Mouse (Mus musculus): Measurements from ENCODE around the gene Acp6. TPM values are rescaled to one million over a fixed set of nuclear protein-coding genes. Genes with fewer than 3 reads are reported as not detected.

The Acp6 gene
- polyA plus RNA-seq, 1 experiment from 2014 or later, result 42.1 TPM

DNA sequence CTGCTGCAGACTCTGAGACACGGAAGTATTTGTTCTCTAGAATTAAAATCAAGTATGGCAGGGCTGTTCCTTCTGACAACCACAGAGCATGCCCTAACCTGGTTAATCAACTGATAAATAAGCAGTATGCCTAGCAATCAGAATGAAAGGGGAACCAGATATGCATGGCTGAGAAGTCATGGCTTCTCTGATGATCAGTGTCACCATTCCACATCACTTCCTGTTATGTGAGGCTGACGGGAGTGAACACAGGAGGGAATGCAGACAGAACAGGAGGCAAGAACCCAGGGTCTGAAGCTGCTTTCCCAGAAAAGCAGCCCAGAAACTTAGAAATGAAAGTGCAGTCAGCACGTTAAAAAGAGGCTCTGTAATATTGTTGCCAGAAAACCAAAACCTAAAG, 47.9 kb downstream of the Acp6 start:
- Histone ChIP-seq H3K36me3 (ENCODE audit: control insufficient read depth, insufficient read depth, low read length) (peaks cover 76% of the 10 kb centered on the region), H3K27me3 (ENCODE audit: control insufficient read depth, insufficient read depth, low read length) (no peaks in the 10 kb centered on the region), H3K9me3 (ENCODE audit: control insufficient read depth, low read length) (no peaks in the 10 kb centered on the region), H3K4me2 (replicated peaks; ENCODE audit: low read depth, low read length) (no peak overlapping the region), H3K27ac (ENCODE audit: low read depth, low read length) (no peak overlapping the region), H3K4me3 (ENCODE audit: low read length) (no peak overlapping the region), H3K4me1 (ENCODE audit: control insufficient read depth, insufficient read depth, low read length) (no peaks in the 10 kb centered on the region), H3K9ac (ENCODE audit: low read depth, low read length) (no peak overlapping the region)
- 80% methylated on average over 3 of the region's 3 CpGs for WGBS
- ATAC-seq (ENCODE audit: low FRiP score, low TSS enrichment), result no peak

GRCm38 (mm10) chr3:97209351-97209750, 50.8 kb downstream of the Acp6 start:
- Histone ChIP-seq H3K27me3 (ENCODE audit: control insufficient read depth, insufficient read depth, low read length) (no peaks in the 10 kb centered on the region), H3K9me3 (ENCODE audit: control insufficient read depth, low read length) (no peaks in the 10 kb centered on the region), H3K9ac (ENCODE audit: low read depth, low read length) (no peak overlapping the region), H3K4me1 (ENCODE audit: control insufficient read depth, insufficient read depth, low read length) (no peaks in the 10 kb centered on the region), H3K27ac (ENCODE audit: low read depth, low read length) (no peak overlapping the region), H3K4me3 (ENCODE audit: low read length) (no peak overlapping the region), H3K4me2 (replicated peaks; ENCODE audit: low read depth, low read length) (no peak overlapping the region), H3K36me3 (ENCODE audit: control insufficient read depth, insufficient read depth, low read length) (peaks cover 96% of the 10 kb centered on the region)
- ATAC-seq (ENCODE audit: low FRiP score, low TSS enrichment), result no peak
- WGBS, result 89% methylated on average over 9 of the region's 9 CpGs

GRCm38 (mm10) chr3:97211177-97211576, 52.6 kb downstream of the Acp6 start:
- H3K4me3 ChIP-seq (ENCODE audit: low read length), result no peak overlapping the region
- H3K4me1 ChIP-seq (ENCODE audit: control insufficient read depth, insufficient read depth, low read length), result 0 out of 2 replicates have a peak, but pooled peaks cover 4% of the 10 kb centered on the region
- no peak overlapping the region for H3K9ac ChIP-seq (ENCODE audit: low read depth, low read length)
- 79% methylated on average over 5 of the region's 5 CpGs for WGBS
- no peaks in the 10 kb centered on the region for H3K27me3 ChIP-seq (ENCODE audit: control insufficient read depth, insufficient read depth, low read length)
- H3K4me2 ChIP-seq (replicated peaks; ENCODE audit: low read depth, low read length), result no peak overlapping the region
- H3K27ac ChIP-seq (ENCODE audit: low read depth, low read length), result no peak overlapping the region
- peaks cover 96% of the 10 kb centered on the region for H3K36me3 ChIP-seq (ENCODE audit: control insufficient read depth, insufficient read depth, low read length)
- ATAC-seq (ENCODE audit: low FRiP score, low TSS enrichment), result no peak
- no peaks in the 10 kb centered on the region for H3K9me3 ChIP-seq (ENCODE audit: control insufficient read depth, low read length)

GRCm38 (mm10) chr3:97213871-97214270, 55.3 kb downstream of the Acp6 start:
- 88% methylated on average over 10 of the region's 10 CpGs for WGBS
- Histone ChIP-seq H3K4me2 (replicated peaks; ENCODE audit: low read depth, low read length) (no peak overlapping the region), H3K4me3 (ENCODE audit: low read length) (no peak overlapping the region), H3K27me3 (ENCODE audit: control insufficient read depth, insufficient read depth, low read length) (no peaks in the 10 kb centered on the region), H3K9me3 (ENCODE audit: control insufficient read depth, low read length) (no peaks in the 10 kb centered on the region), H3K9ac (ENCODE audit: low read depth, low read length) (no peak overlapping the region), H3K4me1 (ENCODE audit: control insufficient read depth, insufficient read depth, low read length) (0 out of 2 replicates have a peak, but pooled peaks cover 4% of the 10 kb centered on the region), H3K27ac (ENCODE audit: low read depth, low read length) (no peak overlapping the region), H3K36me3 (ENCODE audit: control insufficient read depth, insufficient read depth, low read length) (peaks cover 85% of the 10 kb centered on the region)
- no peak for ATAC-seq (ENCODE audit: low FRiP score, low TSS enrichment)

DNA sequence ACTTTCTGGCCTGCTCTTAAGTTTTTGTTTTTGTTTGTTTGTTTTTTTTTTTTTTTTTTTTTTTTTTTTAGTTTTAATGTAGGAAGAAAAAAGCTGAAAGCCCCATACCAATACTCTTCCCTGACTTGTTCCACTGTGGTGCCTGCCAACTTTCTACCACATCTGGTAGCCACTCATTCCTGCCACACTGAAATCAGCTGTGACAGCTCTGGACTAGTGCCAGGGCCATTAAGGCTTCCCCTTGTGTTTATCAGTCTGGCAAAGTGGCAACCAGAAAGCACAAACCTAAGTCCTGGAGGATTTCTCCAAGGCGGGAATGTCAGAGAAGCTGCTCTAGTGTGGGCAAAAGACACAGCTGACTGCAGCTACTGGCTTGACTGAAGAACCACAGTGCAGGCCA, 55.9 kb downstream of the Acp6 start:
- whole genome bisulfite sequencing, result 93% methylated on average over 1 of the region's 1 CpGs
- H3K9me3 ChIP-seq (ENCODE audit: control insufficient read depth, low read length), result no peaks in the 10 kb centered on the region
- no peak overlapping the region for H3K4me2 ChIP-seq (replicated peaks; ENCODE audit: low read depth, low read length)
- H3K27ac ChIP-seq (ENCODE audit: low read depth, low read length), result no peak overlapping the region
- no peak overlapping the region for H3K9ac ChIP-seq (ENCODE audit: low read depth, low read length)
- H3K4me1 ChIP-seq (ENCODE audit: control insufficient read depth, insufficient read depth, low read length), result 0 out of 2 replicates have a peak, but pooled peaks cover 4% of the 10 kb centered on the region
- no peaks in the 10 kb centered on the region for H3K27me3 ChIP-seq (ENCODE audit: control insufficient read depth, insufficient read depth, low read length)
- H3K4me3 ChIP-seq (ENCODE audit: low read length), result no peak overlapping the region
- peaks cover 85% of the 10 kb centered on the region for H3K36me3 ChIP-seq (ENCODE audit: control insufficient read depth, insufficient read depth, low read length)
- no peak for ATAC-seq (ENCODE audit: low FRiP score, low TSS enrichment)

DNA sequence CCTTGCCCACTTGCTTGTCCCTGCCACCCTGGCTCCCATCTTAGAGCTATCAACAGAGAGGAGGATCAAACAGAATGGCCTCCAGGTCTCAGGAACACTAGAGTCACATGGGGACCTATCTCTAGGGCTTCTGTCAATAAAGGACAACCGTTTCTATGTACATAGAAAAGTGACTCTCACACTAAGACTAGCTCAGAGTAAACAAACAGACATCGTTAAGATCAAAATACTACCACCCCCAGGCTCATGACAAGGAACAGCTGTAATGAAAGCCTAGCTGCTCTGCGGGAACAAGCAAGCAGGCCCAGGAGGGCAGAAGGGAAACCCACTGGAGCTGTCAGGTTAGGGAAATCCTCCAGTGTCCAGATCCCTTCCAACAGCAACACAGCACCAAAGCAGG, 56.9 kb downstream of the Acp6 start:
- Histone ChIP-seq H3K27ac (ENCODE audit: low read depth, low read length) (no peak overlapping the region), H3K9me3 (ENCODE audit: control insufficient read depth, low read length) (no peaks in the 10 kb centered on the region), H3K4me3 (ENCODE audit: low read length) (no peak overlapping the region), H3K9ac (ENCODE audit: low read depth, low read length) (no peak overlapping the region), H3K27me3 (ENCODE audit: control insufficient read depth, insufficient read depth, low read length) (no peaks in the 10 kb centered on the region), H3K4me1 (ENCODE audit: control insufficient read depth, insufficient read depth, low read length) (0 out of 2 replicates have a peak, but pooled peaks cover 4% of the 10 kb centered on the region), H3K36me3 (ENCODE audit: control insufficient read depth, insufficient read depth, low read length) (peaks cover 84% of the 10 kb centered on the region), H3K4me2 (replicated peaks; ENCODE audit: low read depth, low read length) (no peak overlapping the region)
- 39% methylated on average over 3 of the region's 3 CpGs for WGBS
- ATAC-seq (ENCODE audit: low FRiP score, low TSS enrichment), result 0 out of 2 replicates have a peak, but pooled peaks have one; percentile 28

DNA sequence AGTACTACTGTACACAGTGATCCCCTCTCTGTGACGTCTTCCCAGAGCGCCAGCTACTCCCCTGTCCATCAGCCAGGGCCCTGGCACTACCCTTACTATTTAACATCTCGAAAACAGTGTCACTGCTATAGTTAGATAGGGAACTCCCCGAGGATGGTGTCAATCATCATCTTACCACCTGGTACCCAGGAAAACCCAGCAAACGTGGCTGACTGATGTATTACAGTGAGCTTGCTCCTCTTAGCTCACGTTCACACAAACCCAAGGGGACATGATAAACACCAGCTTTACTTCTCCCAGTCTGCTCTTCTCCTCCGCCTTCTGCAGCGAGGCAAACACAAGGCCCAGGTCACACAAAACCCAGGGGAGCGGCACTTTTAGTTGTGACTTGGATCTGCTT, 64.7 kb downstream of the Acp6 start:
- H3K9ac ChIP-seq (ENCODE audit: low read depth, low read length), result no peak overlapping the region
- peaks cover 8% of the 10 kb centered on the region for H3K4me1 ChIP-seq (ENCODE audit: control insufficient read depth, insufficient read depth, low read length)
- no peak overlapping the region for H3K4me2 ChIP-seq (replicated peaks; ENCODE audit: low read depth, low read length)
- H3K9me3 ChIP-seq (ENCODE audit: control insufficient read depth, low read length), result no peaks in the 10 kb centered on the region
- H3K27me3 ChIP-seq (ENCODE audit: control insufficient read depth, insufficient read depth, low read length), result no peaks in the 10 kb centered on the region
- peaks cover 36% of the 10 kb centered on the region for H3K36me3 ChIP-seq (ENCODE audit: control insufficient read depth, insufficient read depth, low read length)
- no peak overlapping the region for H3K27ac ChIP-seq (ENCODE audit: low read depth, low read length)
- WGBS, result 85% methylated on average over 9 of the region's 9 CpGs
- no peak overlapping the region for H3K4me3 ChIP-seq (ENCODE audit: low read length)
- no peak for ATAC-seq (ENCODE audit: low FRiP score, low TSS enrichment)

DNA sequence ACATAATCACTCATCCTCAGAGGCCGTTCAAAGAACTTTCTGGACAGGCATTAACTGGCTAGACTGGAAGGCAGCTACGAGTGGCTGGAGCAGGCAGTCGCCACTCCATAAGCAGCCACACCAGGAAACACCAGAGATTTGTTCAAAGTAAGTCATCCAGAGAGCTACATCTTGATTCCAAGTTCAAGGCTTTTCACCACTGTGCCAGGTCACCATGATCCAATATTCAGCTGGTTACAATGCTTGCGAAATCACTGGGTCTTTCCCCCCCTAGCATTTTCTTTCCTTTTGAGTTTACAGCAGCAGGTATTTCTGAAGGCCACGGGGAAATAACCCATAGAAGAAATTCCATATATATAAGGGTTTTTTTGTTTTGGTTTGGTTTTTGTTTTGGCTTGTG, 66.7 kb downstream of the Acp6 start:
- no peak overlapping the region for H3K4me3 ChIP-seq (ENCODE audit: low read length)
- no peak overlapping the region for H3K27ac ChIP-seq (ENCODE audit: low read depth, low read length)
- no peaks in the 10 kb centered on the region for H3K9me3 ChIP-seq (ENCODE audit: control insufficient read depth, low read length)
- ATAC-seq (ENCODE audit: low FRiP score, low TSS enrichment), result no peak
- H3K27me3 ChIP-seq (ENCODE audit: control insufficient read depth, insufficient read depth, low read length), result no peaks in the 10 kb centered on the region
- H3K9ac ChIP-seq (ENCODE audit: low read depth, low read length), result no peak overlapping the region
- peaks cover 20% of the 10 kb centered on the region; the same call in 1 of the 2 replicates for H3K36me3 ChIP-seq (ENCODE audit: control insufficient read depth, insufficient read depth, low read length)
- peaks cover 15% of the 10 kb centered on the region for H3K4me1 ChIP-seq (ENCODE audit: control insufficient read depth, insufficient read depth, low read length)
- WGBS, result 82% methylated on average over 5 of the region's 5 CpGs
- no peak overlapping the region for H3K4me2 ChIP-seq (replicated peaks; ENCODE audit: low read depth, low read length)

GRCm38 (mm10) chr3:97226719-97227118, 68.1 kb downstream of the Acp6 start:
- under 1% methylated on average over 18 of the region's 18 CpGs for WGBS
- H3K27me3 ChIP-seq (ENCODE audit: control insufficient read depth, insufficient read depth, low read length), result no peaks in the 10 kb centered on the region
- peak overlapping the region; percentile 59 for H3K4me2 ChIP-seq (replicated peaks; ENCODE audit: low read depth, low read length)
- peak; percentile 29; the same call in 1 of the 2 replicates for ATAC-seq (ENCODE audit: low FRiP score, low TSS enrichment)
- peaks cover 8% of the 10 kb centered on the region; the same call in 1 of the 2 replicates for H3K36me3 ChIP-seq (ENCODE audit: control insufficient read depth, insufficient read depth, low read length)
- peak overlapping the region; percentile 65 for H3K4me3 ChIP-seq (ENCODE audit: low read length)
- peaks cover 15% of the 10 kb centered on the region for H3K4me1 ChIP-seq (ENCODE audit: control insufficient read depth, insufficient read depth, low read length)
- peak overlapping the region; percentile 88 for H3K27ac ChIP-seq (ENCODE audit: low read depth, low read length)
- peak overlapping the region; percentile 86 for H3K9ac ChIP-seq (ENCODE audit: low read depth, low read length)
- H3K9me3 ChIP-seq (ENCODE audit: control insufficient read depth, low read length), result no peaks in the 10 kb centered on the region

Data from kidney, embryonic 14.5 days (tissue).